Mouse (Mus musculus): ENCODE results near the gene Cib4. TPM values are rescaled to one million over a fixed set of nuclear protein-coding genes. Genes with fewer than 3 reads are reported as not detected.

Cib4 gene
- not detected in 2 replicates for polyA plus RNA-seq (2012; rRNA removed)

GRCm38 (mm10) chr5:30545698-30546097 lies at the start of gene Cib4:
TSS of gene Cib4 (minus strand) at chr5:30545836.

GRCm38 (mm10) chr5:30587681-30588300 lies 42.2 kb upstream of the Cib4 start, which contains the start of gene Kcnk3:
TSS of gene Kcnk3 (plus strand) at chr5:30588170.

GRCm38 (mm10) chr5:30465861-30466260 lies 79.8 kb downstream of the Cib4 start, which contains the start of gene 1700001C02Rik:
TSS of gene 1700001C02Rik (plus strand) at chr5:30466047.

GRCm38 (mm10) chr5:30461821-30462220 lies 83.8 kb downstream of the Cib4 start, which contains the start of gene Otof:
TSS of gene Otof (minus strand) at chr5:30461932.

Other genes starting within 250 kb of the Cib4 start
- gene Otof, start 83.9 kb downstream of the Cib4 start, polyA plus RNA-seq (2012; rRNA removed) = 0.02 and 0.05 TPM in 2 replicates
- gene 1700001C02Rik, start 79.8 kb downstream of the Cib4 start, polyA plus RNA-seq (2012; rRNA removed) = 0.46 TPM in 1 of 2 replicates, not detected in the other
- gene Kcnk3, start 42.3 kb upstream of the Cib4 start, polyA plus RNA-seq (2012; rRNA removed) = 15.8 and 16.8 TPM in 2 replicates
- 81.9 and 83.9 TPM in 2 replicates for gene Slc35f6, start 102.1 kb upstream of the Cib4 start, polyA plus RNA-seq (2012; rRNA removed)
- gene Cenpa, start 120.9 kb upstream of the Cib4 start, polyA plus RNA-seq (2012; rRNA removed) = 20.2 and 29.1 TPM in 2 replicates
- gene Dpysl5, start 165.7 kb upstream of the Cib4 start, polyA plus RNA-seq (2012; rRNA removed) = 0.76 and 0.91 TPM in 2 replicates